Mouse (Mus musculus) hindbrain, embryonic 12.5 days (tissue): ENCODE data around the gene Mbnl2. TPM values are rescaled to one million over a fixed set of nuclear protein-coding genes. Genes with fewer than 3 reads are reported as not detected.
A peak's percentile ranks its signal among the peaks of the same experiment; 100 is the strongest.

Experiments used
- ATAC-seq: fragments of 200-750 bp; cut with Nextera tagmentation; 2 replicates; pipeline ENCODE4 v1.8.0; 2017; ENCODE audit warnings: moderate TSS enrichment; ENCODE audit not compliant: low FRiP score
- H3K27ac ChIP-seq: fragments of 300-500 bp; sonication (generic); 2 replicates; pipeline ENCODE4 v1.5.1; 2016; ENCODE audit warnings: mild to moderate bottlenecking
- H3K27me3 ChIP-seq: fragments of 300-500 bp; sonication (generic); 2 replicates; pipeline ENCODE4 v1.6.1; 2016; ENCODE audit warnings: mild to moderate bottlenecking
- H3K36me3 ChIP-seq: fragments of 300-500 bp; sonication (generic); 2 replicates; pipeline ENCODE4 v1.6.1; 2016; ENCODE audit warnings: mild to moderate bottlenecking
- H3K4me1 ChIP-seq: fragments of 300-500 bp; sonication (generic); 2 replicates; pipeline ENCODE4 v1.6.1; 2016
- H3K4me2 ChIP-seq: fragments of 300-500 bp; sonication (generic); replicated peaks from 2 replicates; pipeline ENCODE4 v1.6.1; 2016; ENCODE audit warnings: mild to moderate bottlenecking
- H3K4me3 ChIP-seq: fragments of 300-500 bp; sonication (generic); 2 replicates; pipeline ENCODE4 v1.5.1; 2016; ENCODE audit warnings: mild to moderate bottlenecking
- H3K9ac ChIP-seq: fragments of 300-500 bp; sonication (generic); 2 replicates; pipeline ENCODE4 v1.6.1; 2016; ENCODE audit warnings: mild to moderate bottlenecking, moderate library complexity
- H3K9me3 ChIP-seq: fragments of 300-500 bp; sonication (generic); replicated peaks from 2 replicates; pipeline ENCODE4 v1.6.1; 2016; ENCODE audit warnings: mild to moderate bottlenecking
- WGBS: fragments of 180-500 bp; shearing (Covaris S2); methylation state at CpG from one replicate; pipeline ENCODE4 v1.1.7; 2016; 5-methylcytosine and 5-hydroxymethylcytosine counted together
- polyA plus RNA-seq: library from polyadenylated mRNA; unstranded; fragments of >200 nt; fragmentation: Nextera tagmentation; extraction: Ambion mirVana; gene quantifications from 2 replicates; pipeline ENCODE4 v1.2.1, GENCODE M21; 2016

Mbnl2 gene
- polyA plus RNA-seq, 1 experiment from 2014 or later = 47.2 TPM

DNA sequence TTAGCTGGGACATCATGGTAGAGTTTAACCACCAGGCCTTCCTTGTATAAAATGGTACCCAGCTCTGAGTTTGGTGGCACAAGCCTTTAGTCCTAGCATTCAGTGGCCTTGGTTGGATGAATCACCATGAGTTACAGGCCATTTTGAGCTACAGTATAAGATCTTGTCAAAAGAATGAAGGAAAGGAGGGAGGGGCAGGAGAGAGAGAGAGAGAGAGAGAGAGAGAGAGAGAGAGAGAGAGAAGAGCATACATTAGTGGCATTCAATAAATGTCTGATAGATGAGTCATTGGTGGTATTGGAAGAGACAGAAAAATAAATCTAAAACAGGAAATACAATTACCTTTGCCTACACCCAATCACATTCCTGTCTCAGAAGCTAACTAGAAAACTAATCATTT, 165.2 kb downstream of the Mbnl2 start:
- H3K9ac ChIP-seq = no peak overlapping the region
- no peak overlapping the region for H3K4me3 ChIP-seq
- no peak overlapping the region for H3K4me2 ChIP-seq
- no peaks in the 10 kb centered on the region for H3K27me3 ChIP-seq
- H3K4me1 ChIP-seq = no peaks in the 10 kb centered on the region; the same call in 1 of the 2 replicates
- H3K27ac ChIP-seq = no peak overlapping the region
- no peaks in the 10 kb centered on the region for H3K36me3 ChIP-seq
- no peaks in the 10 kb centered on the region for H3K9me3 ChIP-seq
- no peak for ATAC-seq

DNA sequence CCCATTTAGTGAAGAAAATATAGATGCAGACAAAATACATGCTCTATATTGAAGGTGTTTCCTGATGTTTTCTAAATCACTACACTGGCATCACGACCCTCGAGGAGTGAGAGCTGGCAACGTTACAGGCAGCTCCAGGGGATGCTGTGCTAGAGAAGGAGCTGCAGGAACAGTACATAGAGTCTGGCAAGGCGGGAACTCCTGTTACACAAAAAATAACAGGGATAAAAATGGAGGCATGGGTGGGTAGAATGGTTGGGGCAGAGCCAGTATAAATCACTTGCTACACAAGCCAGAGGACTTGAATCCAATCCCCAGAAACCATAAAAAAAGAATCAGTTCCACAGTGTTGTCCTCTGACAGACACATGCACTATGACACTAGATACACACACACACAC, 165.8 kb downstream of the Mbnl2 start:
- no peak overlapping the region for H3K4me3 ChIP-seq
- ATAC-seq = no peak
- H3K27me3 ChIP-seq = no peaks in the 10 kb centered on the region
- no peak overlapping the region for H3K27ac ChIP-seq
- no peaks in the 10 kb centered on the region for H3K9me3 ChIP-seq
- H3K4me2 ChIP-seq = no peak overlapping the region
- H3K9ac ChIP-seq = no peak overlapping the region
- WGBS = 81% methylated on average over 4 of the region's 4 CpGs
- H3K36me3 ChIP-seq = no peaks in the 10 kb centered on the region
- H3K4me1 ChIP-seq = no peaks in the 10 kb centered on the region; the same call in 1 of the 2 replicates

DNA sequence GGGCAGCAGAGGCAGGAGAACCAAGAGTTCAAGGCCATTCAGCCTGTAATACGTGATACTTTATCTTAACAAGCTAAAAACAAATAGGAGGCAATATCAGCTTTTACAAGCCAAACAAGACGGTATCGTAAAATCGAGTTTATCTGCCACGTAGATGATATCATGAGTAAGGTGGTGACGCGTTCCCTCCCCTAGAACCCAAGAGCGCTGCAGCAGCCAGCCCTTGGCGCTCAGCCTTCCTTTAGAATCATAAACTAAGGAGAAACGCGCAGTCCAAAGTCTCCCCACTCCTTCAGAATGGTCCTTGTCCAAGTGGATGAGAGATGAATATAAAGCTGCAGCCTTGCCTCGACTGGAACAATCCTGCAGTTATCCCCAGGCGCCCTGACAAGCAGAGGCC, 166.4 kb downstream of the Mbnl2 start:
- Histone ChIP-seq H3K36me3 (no peaks in the 10 kb centered on the region), H3K27ac (no peak overlapping the region), H3K27me3 (no peaks in the 10 kb centered on the region), H3K4me1 (no peaks in the 10 kb centered on the region; the same call in 1 of the 2 replicates), H3K4me3 (no peak overlapping the region), H3K4me2 (no peak overlapping the region), H3K9ac (no peak overlapping the region), H3K9me3 (no peaks in the 10 kb centered on the region)
- ATAC-seq = no peak
- 87% methylated on average over 13 of the region's 13 CpGs for WGBS

DNA sequence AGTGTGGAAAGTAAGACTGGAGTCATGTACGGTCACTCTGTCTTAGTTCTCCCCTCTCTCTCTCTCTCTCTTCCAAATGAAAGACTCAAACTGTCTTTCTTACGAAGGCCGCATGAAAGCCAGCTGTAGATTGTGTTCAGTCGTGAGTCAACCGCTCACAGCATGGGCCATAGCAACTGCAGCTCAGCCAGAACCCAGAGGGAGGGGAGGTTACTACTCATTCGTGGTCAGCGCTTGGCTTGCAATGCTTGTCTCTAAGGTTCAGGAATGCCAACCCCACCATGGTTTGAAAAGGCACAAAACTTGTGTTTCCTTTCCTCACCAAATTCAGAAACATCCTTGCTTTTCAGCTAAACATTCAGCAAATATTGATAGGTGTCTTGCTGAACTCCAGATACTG, 178.8 kb downstream of the Mbnl2 start:
- no peak overlapping the region for H3K27ac ChIP-seq
- H3K4me3 ChIP-seq = no peak overlapping the region
- no peaks in the 10 kb centered on the region for H3K4me1 ChIP-seq
- 67% methylated on average over 7 of the region's 7 CpGs for WGBS
- no peak for ATAC-seq
- no peaks in the 10 kb centered on the region for H3K27me3 ChIP-seq
- H3K9me3 ChIP-seq = peaks cover 6% of the 10 kb centered on the region; the same call in 1 of the 2 replicates
- H3K4me2 ChIP-seq = no peak overlapping the region
- H3K36me3 ChIP-seq = no peaks in the 10 kb centered on the region
- H3K9ac ChIP-seq = no peak overlapping the region

DNA sequence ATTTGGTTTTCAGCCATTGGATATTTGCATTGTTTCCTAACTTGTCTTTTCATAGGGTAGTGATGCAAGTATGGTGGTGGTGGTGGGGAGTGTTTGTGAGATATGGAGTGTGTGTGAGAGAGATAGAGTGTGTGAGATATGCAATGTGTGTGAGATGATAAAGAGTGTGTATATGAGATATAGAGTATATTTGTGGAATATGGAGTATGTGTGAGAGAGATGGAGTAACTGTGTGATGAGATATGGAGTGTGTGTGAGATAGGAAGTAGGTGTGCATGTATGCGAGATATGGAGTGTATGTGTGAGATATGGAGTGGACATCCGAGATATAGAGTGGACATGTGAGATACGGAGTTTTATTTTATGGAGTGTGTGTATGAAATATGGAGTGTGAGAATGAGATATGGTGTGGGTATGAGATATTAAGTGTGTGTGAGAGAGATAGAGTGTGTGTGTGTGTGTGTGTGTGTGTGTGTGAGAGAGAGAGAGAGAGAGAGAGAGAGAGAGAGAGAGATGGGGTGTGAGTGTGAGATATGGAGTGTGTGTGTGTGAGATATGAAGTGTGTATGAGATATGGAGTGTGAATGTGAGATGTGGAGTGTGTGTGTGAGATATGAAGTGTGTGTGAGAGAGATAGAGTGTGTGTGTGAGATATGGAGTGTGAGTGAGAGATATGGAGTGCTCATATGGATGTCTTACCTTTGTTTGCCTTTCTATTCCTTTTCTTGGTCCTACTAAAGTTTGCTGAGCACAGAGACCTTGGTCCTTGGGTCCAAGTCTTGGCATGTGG, 188.7 kb downstream of the Mbnl2 start:
- no peak overlapping the region for H3K27ac ChIP-seq
- H3K27me3 ChIP-seq = no peaks in the 10 kb centered on the region
- ATAC-seq = no peak
- H3K4me2 ChIP-seq = no peak overlapping the region
- WGBS = 92% methylated on average over 3 of the region's 3 CpGs
- no peak overlapping the region for H3K9ac ChIP-seq
- H3K9me3 ChIP-seq = no peaks in the 10 kb centered on the region
- H3K4me3 ChIP-seq = no peak overlapping the region
- H3K36me3 ChIP-seq = no peaks in the 10 kb centered on the region
- no peaks in the 10 kb centered on the region for H3K4me1 ChIP-seq

DNA sequence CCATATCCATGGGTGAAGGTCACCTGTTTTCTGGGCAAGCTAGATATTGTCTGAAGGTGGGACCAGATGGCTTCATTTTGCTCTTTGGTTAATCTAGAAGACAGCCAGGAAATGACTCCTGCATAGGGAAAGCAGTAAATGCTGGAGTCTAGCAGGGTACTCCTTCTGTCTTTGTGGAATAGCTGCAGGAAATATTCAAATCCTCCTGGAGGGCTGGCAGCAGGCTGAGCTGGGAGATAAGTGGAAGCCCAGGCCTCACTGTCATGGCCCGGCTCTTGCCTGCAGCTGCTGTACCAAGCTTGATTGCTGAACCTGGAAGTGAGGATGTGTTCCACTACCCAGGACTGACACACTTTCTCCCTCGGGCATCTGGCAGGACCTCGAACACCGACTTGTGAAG, 191.3 kb downstream of the Mbnl2 start:
- H3K4me3 ChIP-seq = no peak overlapping the region
- 85% methylated on average over 4 of the region's 4 CpGs for WGBS
- no peaks in the 10 kb centered on the region for H3K4me1 ChIP-seq
- no peak overlapping the region for H3K4me2 ChIP-seq
- H3K9ac ChIP-seq = no peak overlapping the region
- ATAC-seq = no peak
- no peak overlapping the region for H3K27ac ChIP-seq
- H3K36me3 ChIP-seq = no peaks in the 10 kb centered on the region
- H3K9me3 ChIP-seq = no peaks in the 10 kb centered on the region
- H3K27me3 ChIP-seq = no peaks in the 10 kb centered on the region

DNA sequence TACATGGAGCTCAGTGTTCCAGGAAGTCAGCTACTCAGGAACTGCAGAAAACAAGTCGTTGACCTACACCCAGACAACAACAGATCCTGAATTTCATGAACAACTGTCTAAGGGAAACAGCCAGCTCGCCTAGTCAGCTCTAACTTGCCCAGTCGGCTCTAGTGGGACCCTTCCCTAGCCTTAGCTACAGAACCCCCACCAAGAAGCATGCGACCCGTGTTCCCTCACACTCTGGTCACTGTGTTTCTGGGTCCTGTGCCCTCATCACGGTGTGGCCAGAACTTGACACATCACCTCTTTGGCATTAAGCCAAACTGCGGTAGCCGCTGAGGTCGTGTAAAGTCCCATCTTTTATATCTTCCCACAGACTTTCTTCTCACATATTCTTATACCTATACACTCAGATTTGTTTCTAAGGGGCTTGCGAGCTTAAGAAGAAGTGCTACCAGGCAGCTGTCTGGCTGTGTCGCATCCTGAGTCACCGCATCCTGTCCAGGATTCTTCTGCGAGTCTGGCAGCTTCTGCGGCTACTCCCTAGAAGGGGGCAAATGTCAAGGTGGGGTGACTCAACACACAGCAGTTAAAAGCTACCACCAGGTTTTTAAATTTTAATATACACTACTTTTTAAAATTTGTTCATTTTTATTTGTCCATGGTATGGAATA, 193.8 kb downstream of the Mbnl2 start:
- Histone ChIP-seq H3K27me3 (no peaks in the 10 kb centered on the region), H3K4me3 (no peak overlapping the region), H3K9me3 (no peaks in the 10 kb centered on the region), H3K27ac (no peak overlapping the region), H3K4me1 (no peaks in the 10 kb centered on the region), H3K9ac (no peak overlapping the region), H3K4me2 (no peak overlapping the region), H3K36me3 (no peaks in the 10 kb centered on the region)
- ATAC-seq = no peak
- WGBS = 90% methylated on average over 14 of the region's 14 CpGs

DNA sequence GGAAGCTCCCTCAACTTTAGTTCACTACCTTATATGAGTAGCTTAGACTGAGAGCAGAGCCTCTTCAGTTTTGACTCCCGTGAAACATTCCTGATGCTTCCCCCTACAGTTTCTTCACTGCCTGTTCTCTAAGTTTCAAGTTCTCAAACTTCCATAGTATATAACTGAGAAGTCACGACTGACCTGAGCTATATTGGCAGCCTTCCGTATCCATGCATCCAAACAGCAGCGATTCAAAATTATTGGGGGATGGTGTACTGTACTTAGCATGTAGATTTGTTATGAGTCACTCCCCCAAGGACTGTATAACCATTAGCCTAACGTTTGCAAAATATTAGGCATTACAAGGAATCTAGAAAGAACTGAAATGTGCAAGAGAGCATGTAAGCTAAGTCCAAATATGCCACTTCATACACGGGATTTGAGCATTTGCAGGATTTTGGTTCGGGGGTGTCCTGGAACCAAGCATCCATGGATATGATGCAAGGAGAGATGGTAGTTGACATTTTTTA, 200.8 kb downstream of the Mbnl2 start:
- WGBS = 74% methylated on average over 7 of the region's 7 CpGs
- Histone ChIP-seq H3K9ac (no peak overlapping the region), H3K4me3 (0 out of 2 replicates have a peak overlapping the region, but pooled peaks have one; percentile 76), H3K27ac (no peak overlapping the region), H3K27me3 (no peaks in the 10 kb centered on the region), H3K36me3 (no peaks in the 10 kb centered on the region), H3K9me3 (no peaks in the 10 kb centered on the region), H3K4me1 (peaks cover 21% of the 10 kb centered on the region), H3K4me2 (peak overlapping the region; percentile 59)
- no peak for ATAC-seq

DNA sequence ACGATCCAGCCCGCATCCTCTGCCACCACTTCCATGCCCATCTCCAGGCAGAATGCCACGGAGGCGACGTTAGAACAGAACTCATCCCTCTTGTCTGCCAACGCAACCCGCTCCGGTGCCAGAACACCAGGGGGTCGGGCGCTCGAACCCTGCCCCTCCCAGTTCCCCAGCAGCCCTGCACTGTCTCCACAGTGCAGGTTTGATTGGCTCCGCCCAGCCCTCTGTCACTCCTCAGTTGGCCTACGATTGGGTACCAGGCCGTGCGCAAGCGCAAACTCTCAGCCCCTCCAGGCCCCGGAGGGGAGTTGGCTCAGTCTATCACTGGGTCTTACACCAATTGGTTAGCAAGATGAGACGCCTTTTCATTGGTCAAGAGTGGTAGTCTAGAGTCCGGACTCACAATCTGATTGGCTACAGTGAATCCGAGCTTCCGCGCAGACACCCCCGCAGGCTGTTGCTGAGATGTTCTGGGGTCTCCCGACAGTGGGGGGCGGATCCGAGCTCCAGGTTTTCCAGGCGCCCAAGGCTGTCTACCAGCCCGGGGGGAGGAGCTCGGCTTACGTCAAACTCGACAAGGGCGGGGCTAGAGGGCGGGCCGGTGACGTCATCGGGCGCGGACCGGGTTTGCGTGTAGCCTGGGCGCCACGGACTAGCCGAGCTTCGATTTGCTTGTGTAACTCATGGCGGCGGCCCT, 202.0 kb downstream of the Mbnl2 start:
- Histone ChIP-seq H3K4me3 (peak overlapping the region; percentile 76), H3K9me3 (no peaks in the 10 kb centered on the region), H3K36me3 (no peaks in the 10 kb centered on the region), H3K27ac (peak overlapping the region; percentile 91), H3K9ac (peak overlapping the region; percentile 86), H3K4me2 (peak overlapping the region; percentile 73), H3K4me1 (peaks cover 21% of the 10 kb centered on the region), H3K27me3 (no peaks in the 10 kb centered on the region)
- ATAC-seq = peak; percentile 97
- WGBS = under 1% methylated on average over 46 of the region's 46 CpGs

DNA sequence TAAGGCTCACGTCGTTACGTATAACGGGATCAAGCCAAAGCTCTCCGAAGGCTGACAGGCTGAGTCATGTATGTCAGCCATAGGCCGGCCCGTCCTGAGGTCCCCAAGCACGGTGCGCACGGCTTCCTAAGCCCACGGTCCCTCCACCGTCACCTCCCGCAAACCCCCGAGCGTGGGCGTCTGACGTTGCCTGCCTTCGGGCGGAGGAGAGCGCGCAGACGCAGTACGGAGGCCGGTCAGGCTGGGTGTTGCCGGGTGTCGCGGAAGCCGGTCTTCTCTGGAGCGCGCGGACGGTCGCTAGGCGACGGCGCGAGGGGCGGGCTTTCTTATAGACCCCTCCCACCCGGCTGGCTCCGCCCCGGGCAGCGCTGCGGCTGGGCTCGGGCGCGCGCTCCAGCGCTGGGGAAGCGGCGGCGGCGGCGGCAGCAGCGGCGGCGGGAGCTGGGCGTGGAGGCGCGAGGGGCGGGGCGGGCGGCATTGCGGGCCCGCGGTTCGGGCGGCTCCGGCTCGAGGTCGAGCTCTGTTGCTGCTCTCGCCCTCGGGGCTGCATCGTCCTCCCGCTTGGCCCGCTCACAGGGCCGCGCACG, 202.6 kb downstream of the Mbnl2 start, which contains the start of gene Rap2a:
Rap2a (plus strand) TSS at position 463 of the 587 bp plus-strand sequence.
- H3K4me1 ChIP-seq = peaks cover 21% of the 10 kb centered on the region

DNA sequence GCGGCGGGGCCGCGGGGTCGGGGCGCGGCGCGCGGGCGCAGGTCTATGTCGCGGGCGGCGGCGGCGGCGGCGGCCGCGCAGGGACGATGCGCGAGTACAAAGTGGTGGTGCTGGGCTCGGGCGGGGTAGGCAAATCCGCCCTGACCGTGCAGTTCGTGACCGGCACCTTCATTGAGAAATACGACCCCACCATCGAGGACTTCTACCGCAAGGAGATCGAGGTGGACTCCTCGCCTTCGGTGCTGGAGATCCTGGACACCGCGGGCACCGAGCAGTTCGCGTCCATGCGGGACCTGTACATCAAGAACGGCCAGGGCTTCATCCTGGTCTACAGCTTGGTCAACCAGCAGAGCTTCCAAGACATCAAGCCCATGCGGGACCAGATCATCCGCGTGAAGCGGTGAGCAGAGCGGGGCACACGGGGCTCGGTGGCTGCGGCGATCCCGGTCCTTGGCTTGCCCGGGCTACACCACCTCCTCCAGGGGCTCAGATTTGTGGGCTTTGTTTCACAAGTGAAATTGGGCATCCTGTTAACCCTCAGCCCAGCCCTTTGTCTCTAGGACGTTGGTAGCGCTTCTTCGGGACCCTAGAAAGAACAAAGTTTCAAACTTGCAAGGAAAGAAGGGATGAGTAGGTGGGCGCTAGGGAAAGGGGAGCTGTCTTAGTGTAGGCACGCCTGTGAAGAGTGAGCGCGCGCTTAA, 203.3 kb downstream of the Mbnl2 start:
- H3K36me3 ChIP-seq = no peaks in the 10 kb centered on the region
- WGBS = under 1% methylated on average over 59 of the region's 62 CpGs
- peak; percentile 28; the same call in 1 of the 2 replicates for ATAC-seq
- no peaks in the 10 kb centered on the region for H3K27me3 ChIP-seq
- peak overlapping the region; percentile 76 for H3K4me3 ChIP-seq
- peak overlapping the region; percentile 91 for H3K27ac ChIP-seq
- H3K9me3 ChIP-seq = no peaks in the 10 kb centered on the region
- peaks cover 21% of the 10 kb centered on the region for H3K4me1 ChIP-seq
- peak overlapping the region; percentile 73 for H3K4me2 ChIP-seq
- peak overlapping the region; percentile 86 for H3K9ac ChIP-seq

More for the DNA sequence above, 202.6 kb downstream of the Mbnl2 start, which contains the start of gene Rap2a:
- Histone ChIP-seq H3K27ac (peak within 1 kb of the TSS; percentile 91), H3K9me3 (no peaks in the 10 kb centered on the region), H3K36me3 (no peaks in the 10 kb centered on the region), H3K9ac (peak within 1 kb of the TSS; percentile 86), H3K4me3 (peak within 1 kb of the TSS; percentile 76), H3K4me2 (peak within 1 kb of the TSS; percentile 73), H3K27me3 (no peaks in the 10 kb centered on the region)
- 0% methylated on average over 64 of the region's 78 CpGs for WGBS
- ATAC-seq = peak; percentile 90
